Mouse (Mus musculus) brain, embryonic 14.5 days (tissue): ENCODE measurements around the gene Gm20521.

Source experiments
- CTCF ChIP-seq: fragments of 200-500 bp; IDR thresholded peaks from 2 replicates; pipeline ENCODE4 v1.5.1; 2012; ENCODE audit warnings: inconsistent platforms, mild to moderate bottlenecking, moderate library complexity, borderline replicate concordance; ENCODE audit not compliant: insufficient read depth, insufficient read length; ENCODE audit errors: extremely low read depth
- POLR2A ChIP-seq: fragments of 200-500 bp; IDR thresholded peaks from 2 replicates; pipeline ENCODE4 v1.6.1; 2012; ENCODE audit warnings: mild to moderate bottlenecking, inconsistent platforms, borderline replicate concordance; ENCODE audit not compliant: poor library complexity, insufficient read depth, insufficient read length, severe bottlenecking; ENCODE audit errors: extremely low read depth

DNA sequence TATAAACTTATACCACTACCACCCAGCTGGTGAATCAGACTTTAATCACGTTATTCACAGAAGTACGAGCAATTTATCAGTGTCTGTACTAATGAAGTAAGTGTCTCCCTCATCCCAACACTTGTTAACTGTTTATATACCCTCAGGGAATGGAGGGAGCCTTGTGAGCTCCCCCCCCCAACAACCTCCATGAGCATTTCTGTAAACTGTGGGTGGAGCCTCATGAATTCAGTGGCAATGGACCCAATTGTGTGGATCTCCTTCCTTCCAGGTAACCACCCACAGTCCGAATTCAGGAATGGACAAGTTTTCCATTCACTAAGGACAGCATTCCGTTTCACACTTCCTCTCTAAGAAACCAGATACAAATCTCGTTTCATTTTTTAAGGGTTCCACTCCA lies 17.6 kb upstream of the Gm20521 start:
- TF ChIP-seq POLR2A (no peak), CTCF (no peak)
